Mouse (Mus musculus) kidney, postnatal 0 days (tissue): ENCODE data around the gene Tnnt3. TPM values are rescaled to one million over a fixed set of nuclear protein-coding genes. Genes with fewer than 3 reads are reported as not detected.

Source experiments
- ATAC-seq: fragments of 200-750 bp; cut with Nextera tagmentation; replicated peaks from 2 replicates; pipeline ENCODE4 v1.8.0; 2017; ENCODE audit warnings: low read depth, moderate number of reproducible peaks, moderate TSS enrichment, moderate library complexity; ENCODE audit not compliant: low FRiP score
- DNase-seq: peaks from one replicate; pipeline ENCODE4 v3.0.0-alpha.2; 2016; ENCODE audit warnings: low spot score
- H3K27ac ChIP-seq: fragments of 300-500 bp; sonication (generic); 2 replicates; pipeline ENCODE4 v1.5.1; 2014; ENCODE audit warnings: mild to moderate bottlenecking
- H3K27me3 ChIP-seq: fragments of 300-500 bp; sonication (generic); 2 replicates; pipeline ENCODE4 v1.6.1; 2014; ENCODE audit warnings: low read length, mixed read lengths; ENCODE audit not compliant: insufficient read depth
- H3K36me3 ChIP-seq: fragments of 300-500 bp; sonication (generic); 2 replicates; pipeline ENCODE4 v1.6.1; 2014; ENCODE audit warnings: low read length, mixed read lengths; ENCODE audit not compliant: insufficient read depth
- H3K4me1 ChIP-seq: fragments of 300-500 bp; sonication (generic); replicated peaks from 2 replicates; pipeline ENCODE4 v1.6.1; 2014; ENCODE audit warnings: antibody characterized with exemption, low read length, mixed read lengths; ENCODE audit not compliant: insufficient read depth
- H3K4me2 ChIP-seq: fragments of 300-500 bp; sonication (generic); 2 replicates; pipeline ENCODE4 v1.6.1; 2014; ENCODE audit warnings: mild to moderate bottlenecking, low read length, moderate library complexity, mixed read lengths
- H3K4me3 ChIP-seq: fragments of 300-500 bp; sonication (generic); replicated peaks from 2 replicates; pipeline ENCODE4 v1.5.1; 2014; ENCODE audit warnings: low read depth, low read length
- H3K9ac ChIP-seq: fragments of 300-500 bp; sonication (generic); 2 replicates; pipeline ENCODE4 v1.6.1; 2014; ENCODE audit warnings: low read depth, low read length
- H3K9me3 ChIP-seq: fragments of 300-500 bp; sonication (generic); replicated peaks from 2 replicates; pipeline ENCODE4 v1.6.1; 2016; ENCODE audit warnings: low read length, inconsistent platforms, mixed read lengths
- CTCF ChIP-seq: IDR thresholded peaks from 2 replicates; pipeline ENCODE4 v1.5.1; 2016; ENCODE audit warnings: antibody characterized with exemption, low read depth, mild to moderate bottlenecking, moderate library complexity
- WGBS: fragments of 180-500 bp; shearing (Covaris S2); extraction: QIAGEN DNeasy Blood & Tissue Kit; methylation state at CpG from one replicate; pipeline ENCODE4 v1.1.7; 2014; 5-methylcytosine and 5-hydroxymethylcytosine counted together
- polyA plus RNA-seq: library from polyadenylated mRNA; unstranded; fragments of >200 nt; fragmentation: Nextera tagmentation; extraction: Ambion mirVana; gene quantifications from 2 replicates; pipeline ENCODE4 v1.2.1, GENCODE M21; 2015

Gene Tnnt3
- polyA plus RNA-seq, 1 experiment from 2014 or later, result 3.4 TPM

- Histone ChIP-seq H3K9me3 (no peaks in the 10 kb centered on the region), H3K4me3 (no peak overlapping the region), H3K27me3 (no peaks in the 10 kb centered on the region), H3K4me1 (peaks cover 15% of the 10 kb centered on the region; the same call in 1 of the 2 replicates), H3K4me2 (no peak overlapping the region), H3K27ac (no peak overlapping the region), H3K9ac (no peak overlapping the region), H3K36me3 (no peaks in the 10 kb centered on the region)
- WGBS, result 77% methylated on average over 4 of the region's 4 CpGs
- ATAC-seq, result no peak
- no peak for DNase-seq
- TF ChIP-seq CTCF, result no peak
These were observed 4.6 kb downstream of the Tnnt3 start for GRCm38 (mm10) chr7:142503206-142503605.

- Histone ChIP-seq H3K9ac (no peak overlapping the region), H3K4me2 (no peak overlapping the region), H3K36me3 (no peaks in the 10 kb centered on the region), H3K4me1 (peaks cover 13% of the 10 kb centered on the region; the same call in 1 of the 2 replicates), H3K4me3 (no peak overlapping the region), H3K27me3 (no peaks in the 10 kb centered on the region), H3K9me3 (no peaks in the 10 kb centered on the region), H3K27ac (no peak overlapping the region)
- DNase-seq, result no peak
- no peak for TF ChIP-seq CTCF
- ATAC-seq, result no peak
- 31% methylated on average over 2 of the region's 2 CpGs for WGBS
These were observed 7.3 kb downstream of the Tnnt3 start for GRCm38 (mm10) chr7:142505942-142506341.

DNA sequence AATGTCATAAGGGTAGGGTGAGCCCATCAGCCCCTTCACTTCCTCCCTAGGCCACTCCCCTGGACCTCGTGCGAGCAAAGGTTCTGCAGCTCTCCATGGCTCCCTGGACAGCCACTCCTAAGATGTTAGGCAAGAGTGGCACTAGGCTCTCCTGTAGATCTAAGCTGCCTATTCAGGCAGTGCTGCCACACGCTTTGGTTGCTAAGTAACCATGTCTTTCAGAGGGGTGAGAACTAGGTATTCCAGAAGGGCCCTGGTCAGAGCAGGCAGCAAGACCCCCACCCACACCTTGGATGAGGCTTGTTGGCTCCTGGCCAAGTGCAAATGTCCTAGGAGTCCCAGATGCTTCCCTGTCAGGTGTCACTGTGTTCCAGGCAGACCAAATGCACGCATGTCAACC lies 7.9 kb downstream of the Tnnt3 start:
- no peak for DNase-seq

GRCm38 (mm10) chr7:142507453-142507852 lies 8.8 kb downstream of the Tnnt3 start:
- peaks cover 13% of the 10 kb centered on the region; the same call in 1 of the 2 replicates for H3K4me1 ChIP-seq
- WGBS, result 93% methylated on average over 9 of the region's 9 CpGs
- no peak for TF ChIP-seq CTCF

More for the DNA sequence above, 7.9 kb downstream of the Tnnt3 start:
- H3K4me2 ChIP-seq, result no peak overlapping the region
- no peak overlapping the region for H3K27ac ChIP-seq
- no peak for TF ChIP-seq CTCF
- no peaks in the 10 kb centered on the region for H3K27me3 ChIP-seq
- H3K4me3 ChIP-seq, result no peak overlapping the region
- no peaks in the 10 kb centered on the region for H3K9me3 ChIP-seq
- 40% methylated on average over 4 of the region's 4 CpGs for WGBS
- peaks cover 13% of the 10 kb centered on the region; the same call in 1 of the 2 replicates for H3K4me1 ChIP-seq
- ATAC-seq, result 0 out of 2 replicates have a peak, but pooled peaks have one; percentile 37
- no peaks in the 10 kb centered on the region for H3K36me3 ChIP-seq
- no peak overlapping the region for H3K9ac ChIP-seq

DNA sequence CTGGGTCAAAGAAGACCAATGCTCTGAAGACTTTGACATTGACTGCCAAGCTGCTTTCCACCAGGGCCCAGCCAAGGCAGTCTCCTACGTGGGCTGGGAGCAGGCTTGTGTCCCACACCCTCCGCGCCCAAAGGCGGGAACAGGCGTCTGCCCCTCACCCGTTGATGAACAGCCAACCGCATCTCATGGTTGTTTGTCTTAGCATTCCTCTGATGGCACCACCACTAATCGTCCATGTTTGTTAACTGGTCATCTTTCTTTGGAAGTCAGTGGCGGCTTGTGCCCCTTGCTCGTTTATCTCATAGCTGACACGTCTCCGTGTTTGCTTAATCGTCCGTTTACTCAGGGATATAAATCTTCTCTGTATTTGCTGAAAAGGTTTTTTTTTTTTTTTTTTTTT lies 10.9 kb downstream of the Tnnt3 start:
- peak; percentile 87 for DNase-seq
- H3K27ac ChIP-seq, result peak overlapping the region; percentile 92
- H3K4me1 ChIP-seq, result peaks cover 13% of the 10 kb centered on the region; the same call in 1 of the 2 replicates
- WGBS, result 19% methylated on average over 14 of the region's 14 CpGs
- no peak overlapping the region for H3K4me2 ChIP-seq
- H3K36me3 ChIP-seq, result no peaks in the 10 kb centered on the region
- no peak overlapping the region for H3K4me3 ChIP-seq
- TF ChIP-seq CTCF, result no peak
- ATAC-seq, result no peak
- H3K9me3 ChIP-seq, result no peaks in the 10 kb centered on the region
- H3K27me3 ChIP-seq, result no peaks in the 10 kb centered on the region
- no peak overlapping the region for H3K9ac ChIP-seq

More at GRCm38 (mm10) chr7:142507453-142507852, 8.8 kb downstream of the Tnnt3 start:
- Histone ChIP-seq H3K9me3 (no peaks in the 10 kb centered on the region), H3K36me3 (no peaks in the 10 kb centered on the region), H3K9ac (no peak overlapping the region), H3K4me3 (no peak overlapping the region), H3K4me2 (no peak overlapping the region), H3K27me3 (no peaks in the 10 kb centered on the region), H3K27ac (no peak overlapping the region)
- DNase-seq (no peak), ATAC-seq (no peak)

GRCm38 (mm10) chr7:142510021-142510777 lies 11.6 kb downstream of the Tnnt3 start:
- Histone ChIP-seq H3K4me3 (no peak overlapping the region), H3K4me2 (no peak overlapping the region), H3K27me3 (no peaks in the 10 kb centered on the region), H3K4me1 (peaks cover 13% of the 10 kb centered on the region; the same call in 1 of the 2 replicates), H3K36me3 (no peaks in the 10 kb centered on the region), H3K9me3 (no peaks in the 10 kb centered on the region), H3K27ac (peak overlapping the region; percentile 92), H3K9ac (no peak overlapping the region)
- no peak for TF ChIP-seq CTCF
- no peak for ATAC-seq
- WGBS, result 17% methylated on average over 12 of the region's 12 CpGs
- DNase-seq, result peak; percentile 85
